Mouse (Mus musculus) limb, embryonic 11.5 days (tissue): ENCODE data around the gene Paqr8. TPM values are rescaled to one million over a fixed set of nuclear protein-coding genes. Genes with fewer than 3 reads are reported as not detected.

ENCODE experiments used
- ATAC-seq: fragments of 200-750 bp; cut with Nextera tagmentation; 2 replicates; pipeline ENCODE4 v1.8.0; 2017; ENCODE audit warnings: low read depth; ENCODE audit not compliant: insufficient number of reproducible peaks, low FRiP score, low TSS enrichment
- DNase-seq: peaks from one replicate; pipeline ENCODE4 v3.0.0-alpha.2; 2015; ENCODE audit warnings: low spot score
- H3K27ac ChIP-seq: fragments of 300-500 bp; sonication (generic); replicated peaks from 2 replicates; pipeline ENCODE4 v1.5.1; 2014; ENCODE audit warnings: low read depth, mild to moderate bottlenecking, low read length
- H3K27me3 ChIP-seq: fragments of 300-500 bp; sonication (generic); 2 replicates; pipeline ENCODE4 v1.6.1; 2014; ENCODE audit warnings: mild to moderate bottlenecking, low read length, mixed read lengths; ENCODE audit not compliant: control insufficient read depth, insufficient read depth
- H3K36me3 ChIP-seq: fragments of 300-500 bp; sonication (generic); 2 replicates; pipeline ENCODE4 v1.6.1; 2014; ENCODE audit warnings: mild to moderate bottlenecking, low read length, moderate library complexity, mixed read lengths; ENCODE audit not compliant: control insufficient read depth, insufficient read depth
- H3K4me1 ChIP-seq: fragments of 300-500 bp; sonication (generic); 2 replicates; pipeline ENCODE4 v1.6.1; 2014; ENCODE audit warnings: low read length, mixed read lengths; ENCODE audit not compliant: control insufficient read depth, insufficient read depth
- H3K4me2 ChIP-seq: fragments of 300-500 bp; sonication (generic); 2 replicates; pipeline ENCODE4 v1.6.1; 2014; ENCODE audit warnings: low read depth, mild to moderate bottlenecking, moderate library complexity; ENCODE audit not compliant: severe bottlenecking
- H3K4me3 ChIP-seq: fragments of 300-500 bp; sonication (generic); 2 replicates; pipeline ENCODE4 v1.5.1; 2014; ENCODE audit warnings: low read depth, low read length
- H3K9ac ChIP-seq: fragments of 300-500 bp; sonication (generic); 2 replicates; pipeline ENCODE4 v1.6.1; 2014; ENCODE audit warnings: mild to moderate bottlenecking, low read length
- H3K9me3 ChIP-seq: fragments of 300-500 bp; sonication (generic); 2 replicates; pipeline ENCODE4 v1.6.1; 2016; ENCODE audit warnings: low read length; ENCODE audit not compliant: control insufficient read depth
- WGBS: fragments of 180-500 bp; shearing (Covaris S2); extraction: QIAGEN DNeasy Blood & Tissue Kit; methylation state at CpG from one replicate; pipeline ENCODE4 v1.1.7; 2014; 5-methylcytosine and 5-hydroxymethylcytosine counted together
- polyA plus RNA-seq: library from polyadenylated mRNA; unstranded; fragments of >200 nt; fragmentation: Nextera tagmentation; extraction: Ambion mirVana; gene quantifications from 2 replicates; pipeline ENCODE4 v1.2.1, GENCODE M21; 2014

The Paqr8 gene
- polyA plus RNA-seq, 1 experiment from 2014 or later: 3.9 TPM

- Histone ChIP-seq H3K4me3 (no peak overlapping the region), H3K27ac (no peak overlapping the region), H3K4me1 (no peaks in the 10 kb centered on the region), H3K36me3 (no peaks in the 10 kb centered on the region), H3K9ac (no peak overlapping the region), H3K9me3 (no peaks in the 10 kb centered on the region), H3K4me2 (no peak overlapping the region), H3K27me3 (no peaks in the 10 kb centered on the region)
- no peak for DNase-seq
- WGBS: 74% methylated on average over 10 of the region's 10 CpGs
- no peak for ATAC-seq
These were observed 96.1 kb downstream of the Paqr8 start for GRCm38 (mm10) chr1:20986378-20987056.

Other genes with a start within 250 kb of the Paqr8 start
- not detected in 2 replicates for gene Il17a, start 159.7 kb upstream of the Paqr8 start, polyA plus RNA-seq
- gene Il17f, start 100.0 kb upstream of the Paqr8 start, polyA plus RNA-seq: not detected in 2 replicates
- gene Mcm3, start 70.3 kb upstream of the Paqr8 start, polyA plus RNA-seq: 256 and 290 TPM in 2 replicates
- 1.2 and 2.0 TPM in 2 replicates for gene Efhc1, start 61.0 kb downstream of the Paqr8 start, polyA plus RNA-seq
- gene Tram2, start 188.6 kb downstream of the Paqr8 start, polyA plus RNA-seq: 8.5 and 8.6 TPM in 2 replicates